Mouse (Mus musculus) liver, embryonic 12.5 days (tissue): Measurements from ENCODE around the gene Sycp2l. TPM values are rescaled to one million over a fixed set of nuclear protein-coding genes. Genes with fewer than 3 reads are reported as not detected.
A peak's percentile ranks its signal among the peaks of the same experiment; 100 is the strongest.
"Not testable (repeated sequence)": the region's sequence is repeated elsewhere in the genome, so short reads cannot be mapped to it uniquely, and the experiment has no call there.

ENCODE experiments used
- ATAC-seq: fragments of 200-750 bp; cut with Nextera tagmentation; 2 replicates; pipeline ENCODE4 v1.8.0; 2017; ENCODE audit warnings: moderate number of reproducible peaks, mild to moderate bottlenecking, moderate library complexity
- H3K27ac ChIP-seq: fragments of 300-500 bp; sonication (generic); 2 replicates; pipeline ENCODE4 v1.5.1; 2016; ENCODE audit warnings: mild to moderate bottlenecking
- H3K27me3 ChIP-seq: fragments of 300-500 bp; sonication (generic); replicated peaks from 2 replicates; pipeline ENCODE4 v1.6.1; 2016; ENCODE audit warnings: mild to moderate bottlenecking, moderate library complexity
- H3K36me3 ChIP-seq: fragments of 300-500 bp; sonication (generic); 2 replicates; pipeline ENCODE4 v1.6.1; 2016; ENCODE audit warnings: mild to moderate bottlenecking, moderate library complexity
- H3K4me1 ChIP-seq: fragments of 300-500 bp; sonication (generic); 2 replicates; pipeline ENCODE4 v1.6.1; 2016
- H3K4me2 ChIP-seq: fragments of 300-500 bp; sonication (generic); 2 replicates; pipeline ENCODE4 v1.6.1; 2016; ENCODE audit warnings: mild to moderate bottlenecking, moderate library complexity
- H3K4me3 ChIP-seq: fragments of 300-500 bp; sonication (generic); 2 replicates; pipeline ENCODE4 v1.5.1; 2016; ENCODE audit warnings: mild to moderate bottlenecking, moderate library complexity
- H3K9ac ChIP-seq: fragments of 300-500 bp; sonication (generic); 2 replicates; pipeline ENCODE4 v1.6.1; 2016; ENCODE audit warnings: mild to moderate bottlenecking, moderate library complexity
- H3K9me3 ChIP-seq: fragments of 300-500 bp; sonication (generic); replicated peaks from 2 replicates; pipeline ENCODE4 v1.6.1; 2016; ENCODE audit warnings: mild to moderate bottlenecking, moderate library complexity
- WGBS: fragments of 180-500 bp; shearing (Covaris S2); methylation state at CpG from one replicate; pipeline ENCODE4 v1.1.7; 2016; ENCODE audit not compliant: insufficient replicate concordance; 5-methylcytosine and 5-hydroxymethylcytosine counted together
- polyA plus RNA-seq: library from polyadenylated mRNA; unstranded; fragments of >200 nt; fragmentation: Nextera tagmentation; extraction: Ambion mirVana; gene quantifications from 2 replicates; pipeline ENCODE4 v1.2.1, GENCODE M21; 2016

The Sycp2l gene
- polyA plus RNA-seq, 1 experiment from 2014 or later, result not detected

DNA sequence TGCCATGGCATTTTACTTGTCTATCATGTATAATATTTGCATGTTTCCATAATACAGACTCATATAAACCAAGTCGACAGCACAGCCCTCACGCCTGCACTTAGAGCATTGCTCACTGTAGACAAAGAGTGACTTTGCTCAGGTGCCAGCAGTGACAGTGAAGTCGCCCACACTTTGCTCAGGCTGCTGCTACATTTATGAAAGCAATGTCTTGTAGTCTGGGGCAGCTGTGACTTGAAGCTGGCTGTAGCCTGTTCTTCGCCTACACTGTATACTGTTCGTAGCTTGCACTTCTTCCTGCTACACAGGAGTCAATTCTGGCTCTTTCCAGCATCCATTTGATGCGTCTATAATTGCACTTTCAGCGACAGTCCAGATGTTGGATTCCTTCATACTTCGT, 15.0 kb downstream of the Sycp2l start:
- Histone ChIP-seq H3K4me1 (no peaks in the 10 kb centered on the region), H3K4me2 (no peak overlapping the region), H3K27me3 (no peaks in the 10 kb centered on the region), H3K36me3 (no peaks in the 10 kb centered on the region), H3K9me3 (no peaks in the 10 kb centered on the region), H3K4me3 (no peak overlapping the region), H3K27ac (no peak overlapping the region), H3K9ac (no peak overlapping the region)
- WGBS, result 74% methylated on average over 8 of the region's 8 CpGs
- ATAC-seq, result no peak

DNA sequence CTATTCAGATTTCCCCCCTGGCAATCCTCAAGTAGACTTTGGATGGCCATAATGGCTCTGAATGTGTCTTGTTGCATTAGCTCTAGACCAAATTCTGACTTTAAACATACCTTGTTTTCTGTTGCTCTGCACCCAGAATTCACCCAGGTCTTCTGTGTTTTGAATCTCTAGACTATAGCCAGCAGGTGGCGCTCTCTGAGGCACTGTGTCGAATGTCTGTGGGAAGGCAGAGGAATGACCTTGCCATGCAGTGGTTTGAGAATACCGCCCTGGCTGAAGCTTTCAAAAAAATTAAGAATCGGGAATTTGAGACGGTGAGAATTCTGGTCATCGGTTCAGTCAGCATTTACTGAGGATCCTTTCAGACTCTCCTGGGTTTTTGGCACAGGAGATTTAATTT, 20.8 kb downstream of the Sycp2l start:
- H3K9me3 ChIP-seq, result no peaks in the 10 kb centered on the region
- no peaks in the 10 kb centered on the region for H3K4me1 ChIP-seq
- no peaks in the 10 kb centered on the region for H3K36me3 ChIP-seq
- H3K4me2 ChIP-seq, result no peak overlapping the region
- H3K9ac ChIP-seq, result no peak overlapping the region
- no peak overlapping the region for H3K4me3 ChIP-seq
- no peak overlapping the region for H3K27ac ChIP-seq
- H3K27me3 ChIP-seq, result peaks cover 3% of the 10 kb centered on the region; the same call in 1 of the 2 replicates
- 7% methylated on average over 6 of the region's 6 CpGs for WGBS
- ATAC-seq, result no peak

DNA sequence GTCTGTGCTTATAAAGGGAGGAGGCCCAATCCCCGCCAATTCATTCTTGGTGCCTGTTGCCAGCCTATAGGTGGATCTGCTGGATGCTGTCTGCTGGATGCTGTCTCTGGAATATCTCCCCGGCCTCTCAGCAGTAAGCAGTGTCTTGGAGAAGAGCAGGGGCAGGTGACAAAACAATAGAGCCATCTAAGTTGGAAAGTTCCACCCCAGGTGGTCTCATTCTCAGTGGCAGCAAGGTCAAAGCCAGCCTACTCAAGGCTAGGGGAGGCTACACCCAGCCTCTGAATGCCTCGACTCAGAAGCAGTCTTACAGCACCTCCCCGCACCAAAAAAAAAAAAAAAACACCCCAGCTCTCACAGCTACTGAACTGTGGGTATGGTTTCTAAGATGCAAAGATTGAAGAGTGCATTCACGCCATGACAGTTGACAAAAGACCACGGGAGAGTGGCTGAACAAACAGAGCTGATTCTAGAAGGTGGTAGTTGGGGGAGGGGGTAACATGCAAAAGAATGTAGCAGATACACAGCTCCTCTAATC, 31.4 kb downstream of the Sycp2l start:
- H3K36me3 ChIP-seq, result no peaks in the 10 kb centered on the region
- H3K27me3 ChIP-seq, result no peaks in the 10 kb centered on the region; the same call in 1 of the 2 replicates
- H3K9me3 ChIP-seq, result no peaks in the 10 kb centered on the region
- no peak overlapping the region for H3K27ac ChIP-seq
- WGBS, result 53% methylated on average over 6 of the region's 6 CpGs
- no peak overlapping the region for H3K9ac ChIP-seq
- H3K4me1 ChIP-seq, result no peaks in the 10 kb centered on the region
- ATAC-seq, result no peak
- H3K4me3 ChIP-seq, result no peak overlapping the region
- no peak overlapping the region for H3K4me2 ChIP-seq

DNA sequence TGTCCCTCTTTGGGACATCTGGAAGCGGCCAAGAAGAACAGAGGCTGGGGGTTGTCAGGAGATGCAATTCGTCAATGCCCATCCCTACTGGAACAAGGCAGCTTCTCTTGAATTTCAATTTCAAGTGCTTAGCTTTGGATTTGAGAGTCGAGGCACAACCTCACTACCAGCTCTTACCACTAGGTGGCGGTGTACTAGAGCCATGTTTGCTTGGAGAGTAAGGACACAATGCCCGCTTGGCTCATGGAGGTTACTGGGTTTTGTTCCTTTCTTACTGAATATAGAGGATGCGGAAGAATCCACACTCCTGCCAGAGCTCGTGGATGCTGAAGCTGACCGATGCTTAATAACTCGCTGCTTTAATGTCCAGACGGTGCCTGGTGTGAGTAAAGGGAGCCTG, 32.2 kb downstream of the Sycp2l start:
- Histone ChIP-seq H3K27ac (no peak overlapping the region), H3K27me3 (no peaks in the 10 kb centered on the region), H3K36me3 (no peaks in the 10 kb centered on the region), H3K9ac (no peak overlapping the region), H3K4me3 (no peak overlapping the region), H3K9me3 (no peaks in the 10 kb centered on the region), H3K4me2 (no peak overlapping the region), H3K4me1 (no peaks in the 10 kb centered on the region)
- ATAC-seq, result no peak
- 59% methylated on average over 10 of the region's 10 CpGs for WGBS

DNA sequence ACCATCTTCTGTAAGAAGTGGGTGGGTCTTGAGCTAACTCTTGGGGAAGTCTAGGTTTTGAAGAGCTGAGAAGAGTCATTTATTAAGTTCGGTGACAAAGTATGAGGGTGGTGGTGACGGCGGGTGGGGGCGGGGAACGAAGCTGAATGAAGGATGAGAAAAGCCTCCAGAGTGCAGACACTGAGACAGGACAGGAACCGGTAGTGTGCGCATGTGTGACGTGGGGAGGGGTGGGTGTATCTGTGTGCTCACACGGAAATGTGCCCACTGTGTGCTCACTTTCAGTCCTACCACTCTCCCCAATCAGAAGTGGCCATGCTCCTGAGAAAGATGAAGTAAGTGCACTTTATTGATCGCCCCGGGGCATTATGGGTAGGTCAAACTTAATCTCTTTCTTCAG, 39.0 kb downstream of the Sycp2l start:
- no peak for ATAC-seq
- 58% methylated on average over 11 of the region's 11 CpGs for WGBS
- Histone ChIP-seq H3K27me3 (no peaks in the 10 kb centered on the region), H3K27ac (no peak overlapping the region), H3K4me2 (no peak overlapping the region), H3K4me1 (no peaks in the 10 kb centered on the region), H3K36me3 (no peaks in the 10 kb centered on the region), H3K9ac (no peak overlapping the region), H3K9me3 (no peaks in the 10 kb centered on the region), H3K4me3 (no peak overlapping the region)

DNA sequence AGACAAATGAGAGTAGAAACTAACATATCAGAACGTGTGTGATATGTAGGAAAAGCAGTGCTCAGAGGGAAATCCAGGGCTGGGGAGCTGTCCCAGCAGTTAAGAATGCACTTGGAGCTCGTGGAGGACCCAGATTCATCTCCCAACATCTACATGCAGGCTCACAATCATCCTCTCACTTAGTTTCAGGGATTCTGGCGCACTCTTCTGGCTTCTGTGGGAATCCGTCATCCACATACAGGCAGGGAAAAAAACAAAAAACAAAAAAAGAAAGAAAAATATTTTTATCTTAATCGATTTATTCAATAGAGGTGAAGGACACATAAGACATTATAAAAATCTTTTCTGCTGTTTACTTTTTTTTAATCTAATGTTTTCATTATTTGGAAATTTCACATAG, 44.3 kb downstream of the Sycp2l start:
- no peaks in the 10 kb centered on the region for H3K36me3 ChIP-seq
- no peaks in the 10 kb centered on the region for H3K9me3 ChIP-seq
- no peaks in the 10 kb centered on the region for H3K4me1 ChIP-seq
- H3K9ac ChIP-seq, result no peak overlapping the region
- no peak overlapping the region for H3K27ac ChIP-seq
- no peak overlapping the region for H3K4me3 ChIP-seq
- 46% methylated on average over 5 of the region's 5 CpGs for WGBS
- ATAC-seq, result no peak
- H3K4me2 ChIP-seq, result no peak overlapping the region
- no peaks in the 10 kb centered on the region for H3K27me3 ChIP-seq

DNA sequence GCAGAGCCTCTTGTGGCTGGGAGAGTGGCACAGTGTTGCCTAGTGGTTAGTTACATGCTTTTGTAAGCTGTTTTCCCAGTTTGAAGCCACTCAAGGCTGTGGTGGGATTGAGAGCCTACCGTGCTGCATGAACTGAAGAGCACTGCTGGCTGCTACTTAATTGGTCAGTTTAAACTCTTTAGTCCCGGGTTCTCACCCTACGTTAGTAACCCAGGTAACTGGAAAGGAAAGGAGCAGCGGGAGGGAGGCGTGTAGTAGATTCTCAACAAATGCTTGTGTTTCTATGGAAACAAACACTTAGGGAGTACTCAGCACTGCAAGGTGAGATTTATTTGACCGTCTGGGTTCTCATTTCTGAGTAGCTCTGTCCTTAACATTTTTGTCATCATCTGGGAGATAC, 73.8 kb downstream of the Sycp2l start:
- Histone ChIP-seq H3K4me3 (no peak overlapping the region), H3K27ac (no peak overlapping the region), H3K4me2 (no peak overlapping the region), H3K27me3 (no peaks in the 10 kb centered on the region), H3K9me3 (no peaks in the 10 kb centered on the region), H3K9ac (no peak overlapping the region), H3K36me3 (no peaks in the 10 kb centered on the region), H3K4me1 (no peaks in the 10 kb centered on the region)
- no peak for ATAC-seq
- 71% methylated on average over 6 of the region's 6 CpGs for WGBS

DNA sequence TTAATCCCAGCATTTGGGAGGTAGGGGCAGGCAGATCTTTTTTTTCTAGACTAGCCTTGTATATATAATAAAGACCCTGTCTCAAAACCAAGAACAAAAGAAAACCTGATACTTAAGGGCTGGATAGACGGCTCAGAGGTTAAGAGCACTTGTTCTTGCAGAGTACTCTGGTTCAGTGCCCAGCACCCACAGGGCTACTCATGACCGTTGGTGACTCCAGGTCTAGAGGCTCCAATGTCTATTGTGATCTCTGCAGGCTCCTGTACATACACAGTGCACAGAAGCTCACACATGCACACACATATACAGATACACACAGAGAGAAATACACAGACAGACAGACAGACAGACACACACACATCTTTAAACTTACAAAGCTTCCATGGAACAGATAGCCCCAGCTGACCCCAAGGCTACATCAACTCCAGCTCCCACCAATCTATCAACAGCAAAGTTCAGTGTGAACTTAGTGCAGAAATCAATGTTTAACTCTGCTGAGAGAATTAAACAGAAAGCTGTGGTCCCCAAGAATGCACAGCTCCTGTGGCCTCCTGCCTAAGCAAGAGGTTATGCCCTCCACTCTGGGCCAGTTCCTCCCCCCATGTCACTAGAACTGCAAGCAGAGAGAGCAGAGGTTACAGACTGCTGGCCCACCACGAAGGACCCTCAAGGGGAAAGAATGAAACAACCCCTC, 81.7 kb downstream of the Sycp2l start:
- H3K36me3 ChIP-seq, result no peaks in the 10 kb centered on the region
- no peak overlapping the region for H3K4me2 ChIP-seq
- no peaks in the 10 kb centered on the region for H3K9me3 ChIP-seq
- WGBS, result 49% methylated on average over 3 of the region's 3 CpGs
- peaks cover 4% of the 10 kb centered on the region; the same call in 1 of the 2 replicates for H3K4me1 ChIP-seq
- no peaks in the 10 kb centered on the region for H3K27me3 ChIP-seq
- ATAC-seq, result peak; percentile 58
- H3K27ac ChIP-seq, result no peak overlapping the region; the same call in 1 of the 2 replicates
- no peak overlapping the region for H3K4me3 ChIP-seq
- no peak overlapping the region for H3K9ac ChIP-seq

DNA sequence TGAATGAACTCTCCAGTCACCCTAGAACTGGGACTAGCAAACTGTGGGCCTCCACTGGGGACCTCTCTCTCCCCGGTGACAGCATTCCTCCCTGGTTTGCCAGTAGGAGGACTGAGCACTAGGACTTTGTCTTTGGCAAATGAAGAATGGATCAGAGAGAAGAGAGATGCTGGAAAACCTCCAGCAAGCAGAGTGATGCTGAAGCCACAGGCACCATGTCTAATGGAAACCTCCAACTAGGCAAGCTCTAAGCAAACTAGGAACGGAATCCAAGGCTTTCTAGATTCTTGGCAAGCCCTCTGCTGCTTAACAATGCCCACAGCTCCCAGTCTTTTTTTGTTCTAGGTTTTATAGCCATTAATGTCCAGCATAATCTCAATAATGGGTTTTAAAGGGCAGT, 86.8 kb downstream of the Sycp2l start:
- no peak overlapping the region for H3K4me2 ChIP-seq
- no peak for ATAC-seq
- H3K9me3 ChIP-seq, result no peaks in the 10 kb centered on the region
- H3K9ac ChIP-seq, result no peak overlapping the region
- H3K4me1 ChIP-seq, result peaks cover 8% of the 10 kb centered on the region; the same call in 1 of the 2 replicates
- WGBS, result 58% methylated on average over 2 of the region's 2 CpGs
- H3K4me3 ChIP-seq, result no peak overlapping the region
- H3K27ac ChIP-seq, result no peak overlapping the region
- no peaks in the 10 kb centered on the region for H3K27me3 ChIP-seq
- H3K36me3 ChIP-seq, result no peaks in the 10 kb centered on the region

DNA sequence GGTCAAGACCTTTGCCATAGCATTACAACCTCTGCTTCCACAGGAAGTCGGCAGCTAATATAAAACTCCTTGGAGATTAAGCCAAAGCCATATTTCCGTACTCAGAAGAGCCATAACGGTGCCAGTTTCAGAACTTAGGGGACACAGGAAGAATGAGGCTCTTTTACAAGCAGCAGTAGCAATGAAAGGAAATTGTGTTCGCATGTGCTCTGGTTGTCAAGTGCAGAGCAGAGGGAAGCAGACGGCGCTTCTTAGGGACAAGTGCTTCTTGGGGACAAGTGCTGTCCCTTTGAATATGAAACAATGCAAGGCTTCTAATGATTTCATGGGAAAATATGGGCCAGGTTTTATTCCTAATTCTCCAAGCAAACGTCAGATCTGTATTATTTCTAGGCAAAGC, 89.2 kb downstream of the Sycp2l start:
- no peak overlapping the region for H3K9ac ChIP-seq
- H3K9me3 ChIP-seq, result no peaks in the 10 kb centered on the region
- no peaks in the 10 kb centered on the region for H3K27me3 ChIP-seq
- 64% methylated on average over 7 of the region's 7 CpGs for WGBS
- ATAC-seq, result no peak
- H3K36me3 ChIP-seq, result no peaks in the 10 kb centered on the region
- peaks cover 8% of the 10 kb centered on the region; the same call in 1 of the 2 replicates for H3K4me1 ChIP-seq
- H3K27ac ChIP-seq, result no peak overlapping the region
- no peak overlapping the region for H3K4me2 ChIP-seq
- no peak overlapping the region for H3K4me3 ChIP-seq

DNA sequence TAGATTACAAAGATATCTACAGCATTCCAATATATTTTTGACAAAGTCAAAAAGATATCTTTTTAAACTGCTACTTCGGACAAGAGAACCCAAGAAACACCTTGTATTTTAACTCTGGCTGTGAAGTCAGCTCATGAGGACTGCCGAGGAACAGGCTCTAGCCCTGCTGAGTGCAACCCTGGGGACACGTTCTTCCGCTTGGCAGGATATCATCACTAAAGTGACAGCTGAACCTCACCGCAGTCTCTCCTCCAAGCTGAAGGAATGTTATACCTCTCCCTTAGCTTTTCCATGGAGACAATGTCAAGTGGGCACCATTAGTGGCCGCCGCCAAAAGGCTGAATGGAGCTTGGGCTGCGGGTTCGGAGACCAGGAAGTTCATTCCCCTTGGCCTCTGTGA, 89.6 kb downstream of the Sycp2l start:
- no peak overlapping the region for H3K4me3 ChIP-seq
- peaks cover 8% of the 10 kb centered on the region; the same call in 1 of the 2 replicates for H3K4me1 ChIP-seq
- no peak overlapping the region for H3K4me2 ChIP-seq
- H3K9ac ChIP-seq, result no peak overlapping the region
- WGBS, result 73% methylated on average over 9 of the region's 9 CpGs
- no peak for ATAC-seq
- no peak overlapping the region for H3K27ac ChIP-seq
- no peaks in the 10 kb centered on the region for H3K27me3 ChIP-seq
- no peaks in the 10 kb centered on the region for H3K9me3 ChIP-seq
- no peaks in the 10 kb centered on the region for H3K36me3 ChIP-seq

DNA sequence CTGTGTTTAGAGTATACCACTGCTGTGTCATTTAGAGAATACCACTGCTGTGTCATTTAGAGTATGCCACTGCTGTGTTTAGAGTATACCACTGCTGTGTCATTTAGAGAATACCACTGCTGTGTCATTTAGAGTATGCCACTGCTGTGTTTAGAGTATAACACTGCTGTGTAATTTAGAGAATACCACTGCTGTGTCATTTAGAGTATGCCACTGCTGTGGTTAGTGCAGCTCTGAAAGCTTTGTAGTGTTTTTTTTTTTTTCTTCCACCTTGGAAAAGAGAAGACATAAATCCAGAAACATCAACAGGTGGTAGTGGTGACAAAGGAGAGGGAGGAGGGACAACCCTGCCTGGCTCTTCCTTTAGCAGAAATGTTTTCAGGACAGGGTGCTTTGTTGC, 91.5 kb downstream of the Sycp2l start:
- not testable (repeated sequence) for H3K27ac ChIP-seq, H3K4me1 ChIP-seq, ATAC-seq

DNA sequence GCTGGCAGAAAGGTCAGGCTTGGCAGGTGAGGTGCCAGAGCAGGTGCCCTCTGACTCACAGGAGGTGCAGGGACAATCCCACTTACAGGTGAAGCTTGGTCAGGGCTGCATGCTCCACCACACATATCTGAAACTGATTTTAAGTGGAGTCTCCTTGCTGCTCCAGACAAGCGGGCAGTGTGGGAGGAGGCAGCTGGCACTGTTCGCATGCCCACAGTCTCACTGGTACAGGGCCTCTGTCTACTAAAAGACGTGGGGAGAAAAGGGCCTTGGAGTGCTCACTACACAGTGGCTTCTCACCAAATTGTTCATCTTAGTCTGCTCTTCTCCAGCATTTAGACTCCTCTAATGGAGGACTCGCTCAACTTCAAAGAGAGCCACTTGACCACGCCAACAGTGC, 92.1 kb downstream of the Sycp2l start:
- no peak overlapping the region for H3K9ac ChIP-seq
- H3K4me3 ChIP-seq, result no peak overlapping the region
- H3K4me1 ChIP-seq, result 0 out of 2 replicates have a peak, but pooled peaks cover 3% of the 10 kb centered on the region
- H3K4me2 ChIP-seq, result no peak overlapping the region
- ATAC-seq, result no peak
- H3K27me3 ChIP-seq, result no peaks in the 10 kb centered on the region
- WGBS, result 68% methylated on average over 5 of the region's 5 CpGs
- H3K27ac ChIP-seq, result no peak overlapping the region
- no peaks in the 10 kb centered on the region for H3K36me3 ChIP-seq
- H3K9me3 ChIP-seq, result no peaks in the 10 kb centered on the region

More for the DNA sequence above, 91.5 kb downstream of the Sycp2l start:
- H3K9me3 ChIP-seq, H3K9ac ChIP-seq, H3K4me3 ChIP-seq, H3K27me3 ChIP-seq, H3K4me2 ChIP-seq, H3K36me3 ChIP-seq: not testable (repeated sequence)
